Mouse (Mus musculus): Measurements from ENCODE around the gene Pacsin1. TPM values are rescaled to one million over a fixed set of nuclear protein-coding genes. Genes with fewer than 3 reads are reported as not detected.

The Pacsin1 gene
- polyA plus RNA-seq, 1 experiment from 2014 or later, result 2.6 TPM

DNA sequence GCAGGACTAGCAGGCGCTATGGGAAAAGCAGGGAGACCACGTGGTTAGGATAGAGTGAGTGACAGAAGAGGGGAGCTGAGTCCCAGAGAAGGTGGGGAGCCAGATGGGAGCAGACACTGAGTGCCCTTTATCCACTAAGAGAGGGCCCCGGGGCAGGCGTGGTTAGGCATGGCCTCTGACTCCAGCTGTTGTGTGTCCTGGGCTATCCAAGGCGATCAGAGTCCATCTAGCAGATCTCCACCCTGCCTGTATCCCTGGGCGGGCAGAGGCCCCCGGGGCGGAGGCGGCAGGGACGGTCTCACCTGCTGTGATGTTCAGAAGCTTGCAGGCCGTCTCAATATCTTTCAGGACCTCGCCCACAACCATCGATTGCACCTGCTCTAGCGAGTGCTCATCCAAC, 64.4 kb downstream of the Pacsin1 start:
- no peaks in the 10 kb centered on the region for H3K27me3 ChIP-seq (replicated peaks)
- ATAC-seq, result peak; percentile 69
- H3K4me2 ChIP-seq (replicated peaks), result 0 out of 2 replicates have a peak overlapping the region, but pooled peaks have one; percentile 6
- WGBS, result 46% methylated on average over 14 of the region's 14 CpGs
- H3K9me3 ChIP-seq, result no peaks in the 10 kb centered on the region
- no peaks in the 10 kb centered on the region for H3K36me3 ChIP-seq
- no peak overlapping the region for H3K9ac ChIP-seq
- H3K27ac ChIP-seq, result no peak overlapping the region
- H3K4me1 ChIP-seq (replicated peaks), result peaks cover 21% of the 10 kb centered on the region
- no peak overlapping the region for H3K4me3 ChIP-seq (replicated peaks)

DNA sequence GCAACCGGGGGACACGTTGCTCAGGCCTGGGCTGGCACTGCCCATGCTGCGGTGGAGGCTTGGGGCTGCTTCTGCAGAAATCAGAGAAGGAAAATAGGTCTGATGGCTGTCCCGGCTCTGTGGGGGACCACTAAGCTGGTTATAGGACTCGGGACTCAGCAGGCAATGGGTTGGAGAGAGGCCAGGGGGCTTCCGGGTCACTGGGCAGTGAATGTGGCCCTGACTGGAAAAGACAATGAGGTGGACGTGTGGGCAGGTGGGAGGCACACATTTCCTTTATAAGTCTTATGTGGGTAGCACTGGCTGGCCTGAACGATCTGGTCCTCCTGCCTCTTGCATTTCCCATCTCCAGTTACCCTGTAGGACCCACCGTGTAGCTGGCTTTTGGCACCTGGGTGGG, 65.0 kb downstream of the Pacsin1 start:
- H3K9ac ChIP-seq, result no peak overlapping the region
- no peak overlapping the region for H3K27ac ChIP-seq
- H3K4me3 ChIP-seq (replicated peaks), result no peak overlapping the region
- no peak for ATAC-seq
- H3K4me1 ChIP-seq (replicated peaks), result peaks cover 25% of the 10 kb centered on the region
- no peaks in the 10 kb centered on the region for H3K36me3 ChIP-seq
- 72% methylated on average over 9 of the region's 9 CpGs for WGBS
- H3K4me2 ChIP-seq (replicated peaks), result no peak overlapping the region
- H3K27me3 ChIP-seq (replicated peaks), result no peaks in the 10 kb centered on the region
- no peaks in the 10 kb centered on the region for H3K9me3 ChIP-seq

DNA sequence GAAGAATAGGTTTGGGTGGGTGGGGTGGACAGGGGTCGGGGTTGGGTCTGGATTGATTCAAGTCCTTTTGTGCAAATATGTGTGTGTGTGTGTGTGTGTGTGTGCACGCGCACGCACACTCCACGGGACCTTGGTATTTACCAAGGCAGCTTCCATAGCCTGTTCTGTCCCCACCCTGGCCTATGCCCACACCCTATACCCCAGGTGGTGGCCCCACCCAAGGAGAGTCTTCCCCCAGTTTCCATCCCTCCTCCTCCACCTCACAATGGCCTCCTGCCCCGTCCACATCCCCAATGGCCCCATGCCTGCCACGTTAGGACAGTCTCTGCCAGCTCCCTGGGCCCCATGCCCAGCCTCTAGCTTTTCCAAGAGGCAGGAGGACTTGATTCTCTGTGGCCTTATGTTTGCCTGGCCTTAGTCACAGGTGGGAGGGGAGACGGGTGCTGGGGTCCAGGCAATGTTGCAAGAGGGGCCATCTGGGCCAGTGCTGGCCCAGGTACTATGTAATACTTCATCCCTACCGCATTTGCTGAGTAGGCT, 65.9 kb downstream of the Pacsin1 start:
- H3K4me1 ChIP-seq (replicated peaks), result peaks cover 30% of the 10 kb centered on the region
- H3K4me2 ChIP-seq (replicated peaks), result no peak overlapping the region
- no peaks in the 10 kb centered on the region for H3K36me3 ChIP-seq
- H3K9ac ChIP-seq, result no peak overlapping the region
- H3K27ac ChIP-seq, result no peak overlapping the region
- H3K9me3 ChIP-seq, result no peaks in the 10 kb centered on the region
- ATAC-seq, result no peak
- no peaks in the 10 kb centered on the region for H3K27me3 ChIP-seq (replicated peaks)
- WGBS, result 72% methylated on average over 9 of the region's 9 CpGs
- H3K4me3 ChIP-seq (replicated peaks), result no peak overlapping the region

DNA sequence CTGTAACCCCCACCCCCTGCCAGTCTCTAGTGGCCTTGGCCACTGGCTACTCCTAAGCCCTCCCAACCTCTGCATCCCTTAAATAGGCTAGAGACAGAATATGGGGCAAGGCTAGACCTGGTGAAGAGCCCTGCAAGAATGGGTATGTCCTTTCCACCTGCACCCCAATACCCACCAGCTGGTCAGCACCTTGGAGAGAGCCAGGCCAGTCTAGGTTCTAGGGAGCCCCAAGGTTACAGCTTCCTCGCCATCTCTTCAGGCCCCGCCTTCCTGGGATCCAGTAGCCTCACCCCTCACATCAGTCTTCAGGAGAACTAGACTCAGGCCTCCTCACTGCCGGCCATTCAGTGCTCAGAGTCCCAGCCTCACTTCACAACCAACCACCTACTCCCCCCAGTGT, 69.0 kb downstream of the Pacsin1 start:
- no peak overlapping the region for H3K9ac ChIP-seq
- H3K4me2 ChIP-seq (replicated peaks), result no peak overlapping the region
- 30% methylated on average over 3 of the region's 3 CpGs for WGBS
- H3K27me3 ChIP-seq (replicated peaks), result no peaks in the 10 kb centered on the region
- H3K36me3 ChIP-seq, result no peaks in the 10 kb centered on the region
- no peaks in the 10 kb centered on the region for H3K9me3 ChIP-seq
- peaks cover 24% of the 10 kb centered on the region for H3K4me1 ChIP-seq (replicated peaks)
- no peak for ATAC-seq
- H3K4me3 ChIP-seq (replicated peaks), result no peak overlapping the region
- H3K27ac ChIP-seq, result no peak overlapping the region

DNA sequence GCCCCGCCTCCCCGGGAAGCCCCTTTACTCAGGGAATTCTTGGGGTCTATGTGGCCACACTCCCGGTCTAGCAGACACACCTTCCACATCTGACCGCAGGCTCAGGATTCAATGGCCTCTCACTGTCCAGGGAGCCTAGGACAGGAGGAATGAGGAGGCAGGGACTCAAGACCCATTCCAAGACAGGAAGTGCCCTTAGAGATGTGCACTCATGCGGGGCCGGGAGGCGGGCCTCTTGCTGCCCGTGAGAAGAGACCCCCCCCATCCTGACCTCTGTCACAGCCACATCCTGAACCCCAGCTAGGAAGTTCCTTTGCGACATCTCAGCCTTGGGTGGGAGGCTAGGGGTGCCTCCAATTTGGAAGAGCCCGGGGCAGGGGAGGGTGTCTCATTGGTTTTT, 69.7 kb downstream of the Pacsin1 start:
- Histone ChIP-seq H3K36me3 (no peaks in the 10 kb centered on the region), H3K4me3 (replicated peaks) (no peak overlapping the region), H3K4me2 (replicated peaks) (peak overlapping the region; percentile 26; the same call in 1 of the 2 replicates), H3K27ac (no peak overlapping the region), H3K9ac (no peak overlapping the region), H3K9me3 (no peaks in the 10 kb centered on the region), H3K4me1 (replicated peaks) (peaks cover 19% of the 10 kb centered on the region), H3K27me3 (replicated peaks) (no peaks in the 10 kb centered on the region)
- WGBS, result 35% methylated on average over 10 of the region's 10 CpGs
- no peak for ATAC-seq

DNA sequence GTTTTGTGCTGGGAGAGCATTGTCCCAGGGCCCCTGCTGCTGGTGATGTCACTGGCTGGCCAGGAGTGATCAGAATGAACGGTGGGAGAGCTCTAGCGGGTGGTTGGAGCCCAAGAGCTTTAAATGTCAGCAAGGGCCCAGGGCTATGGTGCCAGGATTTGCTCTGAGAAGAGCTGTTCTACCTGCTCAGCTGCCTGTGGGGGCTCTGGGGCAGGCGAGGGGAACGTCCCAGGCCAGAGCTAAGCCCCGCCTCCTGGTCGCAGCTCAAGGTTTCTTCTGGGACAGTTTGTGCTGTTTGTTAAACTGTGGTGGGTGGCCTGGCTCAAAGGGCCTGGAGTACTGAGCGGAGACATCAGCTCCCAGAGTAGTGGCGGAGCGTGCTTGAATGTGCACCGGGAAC, 70.1 kb downstream of the Pacsin1 start:
- Histone ChIP-seq H3K4me2 (replicated peaks) (peak overlapping the region; percentile 26), H3K9me3 (no peaks in the 10 kb centered on the region), H3K36me3 (no peaks in the 10 kb centered on the region), H3K27me3 (replicated peaks) (no peaks in the 10 kb centered on the region), H3K9ac (no peak overlapping the region), H3K4me1 (replicated peaks) (peaks cover 19% of the 10 kb centered on the region), H3K4me3 (replicated peaks) (no peak overlapping the region), H3K27ac (no peak overlapping the region)
- 20% methylated on average over 10 of the region's 10 CpGs for WGBS
- ATAC-seq, result no peak

DNA sequence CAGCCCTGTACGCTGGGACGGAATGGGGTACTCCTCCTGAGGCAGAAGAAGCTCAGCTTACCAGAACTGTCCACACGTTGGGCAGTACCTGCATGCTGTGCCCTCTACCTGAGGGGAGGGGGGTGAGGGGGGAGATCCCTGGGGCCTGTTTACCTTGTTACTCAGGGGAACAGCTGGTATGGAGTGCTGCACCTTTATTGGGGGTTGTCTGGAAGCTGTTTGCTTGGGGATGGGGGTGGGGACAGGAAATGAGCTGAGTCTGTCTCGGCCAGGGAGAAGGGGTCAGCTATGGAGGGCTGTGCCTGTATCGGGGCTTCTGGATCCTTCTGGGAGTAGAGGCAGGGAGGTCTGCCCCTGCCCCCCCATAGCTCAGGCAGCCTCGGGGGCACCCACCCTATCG, 71.2 kb downstream of the Pacsin1 start:
- no peak overlapping the region for H3K27ac ChIP-seq
- peaks cover 19% of the 10 kb centered on the region for H3K4me1 ChIP-seq (replicated peaks)
- H3K9ac ChIP-seq, result no peak overlapping the region
- no peaks in the 10 kb centered on the region for H3K9me3 ChIP-seq
- whole genome bisulfite sequencing, result 33% methylated on average over 7 of the region's 7 CpGs
- peak; percentile 52; the same call in 1 of the 2 replicates for ATAC-seq
- no peak overlapping the region for H3K4me2 ChIP-seq (replicated peaks)
- no peaks in the 10 kb centered on the region for H3K27me3 ChIP-seq (replicated peaks)
- no peak overlapping the region for H3K4me3 ChIP-seq (replicated peaks)
- H3K36me3 ChIP-seq, result no peaks in the 10 kb centered on the region

DNA sequence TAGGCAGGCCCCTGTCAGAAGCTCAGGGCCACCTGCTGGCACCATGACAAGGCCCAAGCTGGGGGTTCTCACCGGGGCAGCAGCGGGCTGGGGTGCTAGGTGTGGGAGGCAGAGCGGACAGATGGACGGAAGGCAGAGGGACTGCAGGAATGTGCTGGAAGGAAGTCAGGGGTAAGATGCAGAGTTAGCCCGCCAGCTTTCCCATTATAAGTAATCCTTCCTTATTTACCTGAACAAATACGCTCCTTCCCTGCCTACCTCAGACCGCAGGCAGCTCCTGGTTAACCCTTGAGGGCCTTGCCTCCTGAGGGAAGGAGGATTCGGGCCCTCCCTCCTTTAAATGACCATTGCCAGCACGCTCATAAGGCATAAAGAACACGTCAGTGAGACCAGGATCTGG, 73.5 kb downstream of the Pacsin1 start, which contains the start of gene Spdef:
TSS of gene Spdef (minus strand) at position 186 of the 400 bp plus-strand sequence.
- WGBS, result 53% methylated on average over 10 of the region's 10 CpGs
- H3K36me3 ChIP-seq, result no peaks in the 10 kb centered on the region

DNA sequence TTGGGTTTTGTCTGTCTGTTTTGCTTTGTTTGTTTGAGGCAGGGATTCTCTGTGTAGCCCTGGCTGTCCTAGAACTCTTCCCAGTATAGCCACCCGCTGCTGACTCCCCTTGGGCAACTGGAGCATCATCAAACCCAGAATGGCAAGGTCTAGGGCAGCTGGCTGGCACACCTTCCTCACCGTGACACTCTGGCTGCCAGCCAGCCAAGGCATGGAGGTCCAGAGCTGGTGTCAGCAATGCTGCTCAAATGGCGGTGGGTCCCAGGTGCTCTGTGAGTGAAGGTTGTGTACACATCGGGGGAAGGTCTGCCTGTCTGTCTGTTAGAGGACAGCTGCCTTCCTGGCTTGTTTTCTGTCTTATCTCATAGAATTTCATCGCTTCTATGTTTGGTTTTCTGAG, 76.8 kb downstream of the Pacsin1 start:
- Histone ChIP-seq H3K27ac (no peak overlapping the region), H3K27me3 (replicated peaks) (no peaks in the 10 kb centered on the region), H3K36me3 (no peaks in the 10 kb centered on the region), H3K4me3 (replicated peaks) (no peak overlapping the region), H3K4me2 (replicated peaks) (no peak overlapping the region), H3K4me1 (replicated peaks) (peaks cover 14% of the 10 kb centered on the region; the same call in 1 of the 2 replicates), H3K9me3 (no peaks in the 10 kb centered on the region), H3K9ac (no peak overlapping the region)
- no peak for ATAC-seq
- WGBS, result 61% methylated on average over 5 of the region's 5 CpGs

More for the DNA sequence above, 73.5 kb downstream of the Pacsin1 start, which contains the start of gene Spdef:
- Histone ChIP-seq H3K4me2 (replicated peaks) (no peak within 1 kb of the TSS), H3K9ac (no peak within 1 kb of the TSS), H3K4me3 (replicated peaks) (peak within 1 kb of the TSS; percentile 6), H3K27me3 (replicated peaks) (no peaks in the 10 kb centered on the region), H3K4me1 (replicated peaks) (peaks cover 19% of the 10 kb centered on the region), H3K27ac (0 out of 2 replicates have a peak within 1 kb of the TSS, but pooled peaks have one; percentile 15), H3K9me3 (no peaks in the 10 kb centered on the region)
- ATAC-seq, result no peak

DNA sequence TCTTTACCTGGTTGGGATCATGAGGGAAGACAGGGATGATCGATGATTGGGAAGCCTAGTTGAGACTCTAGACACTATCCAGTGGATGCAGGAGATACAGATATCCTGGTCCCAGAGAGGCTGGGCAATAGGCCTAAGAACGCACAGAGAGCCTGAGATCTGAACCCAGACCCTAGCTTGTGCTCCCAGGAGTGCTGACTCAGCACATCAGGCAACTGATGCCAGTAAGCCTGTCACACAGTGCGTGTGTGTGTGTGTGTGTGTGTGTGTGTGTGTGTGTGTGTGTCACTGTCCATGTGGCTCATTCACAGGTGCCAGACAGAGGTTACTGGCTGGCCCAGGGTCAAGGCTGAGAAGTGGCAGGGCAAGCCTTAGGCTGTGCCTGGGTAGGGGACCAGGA, 77.4 kb downstream of the Pacsin1 start:
- Histone ChIP-seq H3K4me3 (replicated peaks) (no peak overlapping the region), H3K36me3 (no peaks in the 10 kb centered on the region), H3K9me3 (no peaks in the 10 kb centered on the region), H3K4me1 (replicated peaks) (peaks cover 14% of the 10 kb centered on the region; the same call in 1 of the 2 replicates), H3K9ac (no peak overlapping the region), H3K27me3 (replicated peaks) (no peaks in the 10 kb centered on the region), H3K4me2 (replicated peaks) (no peak overlapping the region), H3K27ac (no peak overlapping the region)
- WGBS, result 79% methylated on average over 3 of the region's 3 CpGs
- ATAC-seq, result no peak

DNA sequence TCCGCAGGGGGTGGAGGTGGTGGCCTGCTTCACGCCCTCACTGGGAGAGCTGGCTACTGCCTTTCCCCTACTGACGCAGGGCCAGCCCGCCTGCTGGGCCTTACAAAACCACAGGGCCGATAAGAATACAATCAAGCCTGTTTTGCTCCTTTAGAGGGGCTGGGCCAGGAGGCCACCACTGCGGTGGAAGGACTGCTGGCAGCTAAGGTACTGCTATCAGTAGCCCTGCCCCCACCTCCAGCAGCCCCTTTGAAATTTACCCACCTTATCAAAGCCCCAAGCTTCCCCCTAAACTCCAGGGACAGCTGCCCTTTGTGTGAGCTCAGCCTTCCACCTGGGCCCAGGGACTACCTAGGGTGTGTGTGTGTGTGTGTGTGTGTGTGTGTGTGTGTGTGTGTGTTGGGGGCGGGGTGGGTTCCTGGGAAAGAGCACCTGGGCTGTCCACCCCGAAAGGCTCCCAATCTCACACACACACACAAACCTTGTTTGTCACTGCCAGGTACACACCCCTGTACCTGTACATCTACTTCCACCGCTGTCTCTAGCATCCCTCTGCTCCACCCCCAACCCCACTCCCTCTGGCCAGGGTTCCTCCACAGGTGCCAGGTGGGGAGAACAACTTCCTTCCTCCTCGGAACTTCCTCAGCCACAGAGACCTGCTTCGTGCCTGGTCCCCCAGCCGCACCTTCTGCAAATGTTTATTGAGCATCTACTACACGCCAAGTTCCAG, 79.2 kb downstream of the Pacsin1 start:
- peaks cover 12% of the 10 kb centered on the region; the same call in 1 of the 2 replicates for H3K4me1 ChIP-seq (replicated peaks)
- H3K9ac ChIP-seq, result no peak overlapping the region
- no peaks in the 10 kb centered on the region for H3K9me3 ChIP-seq
- H3K27ac ChIP-seq, result no peak overlapping the region
- H3K4me2 ChIP-seq (replicated peaks), result no peak overlapping the region; the same call in 1 of the 2 replicates
- H3K27me3 ChIP-seq (replicated peaks), result no peaks in the 10 kb centered on the region
- H3K36me3 ChIP-seq, result no peaks in the 10 kb centered on the region
- WGBS, result 20% methylated on average over 13 of the region's 13 CpGs
- H3K4me3 ChIP-seq (replicated peaks), result no peak overlapping the region
- ATAC-seq, result peak; percentile 67

DNA sequence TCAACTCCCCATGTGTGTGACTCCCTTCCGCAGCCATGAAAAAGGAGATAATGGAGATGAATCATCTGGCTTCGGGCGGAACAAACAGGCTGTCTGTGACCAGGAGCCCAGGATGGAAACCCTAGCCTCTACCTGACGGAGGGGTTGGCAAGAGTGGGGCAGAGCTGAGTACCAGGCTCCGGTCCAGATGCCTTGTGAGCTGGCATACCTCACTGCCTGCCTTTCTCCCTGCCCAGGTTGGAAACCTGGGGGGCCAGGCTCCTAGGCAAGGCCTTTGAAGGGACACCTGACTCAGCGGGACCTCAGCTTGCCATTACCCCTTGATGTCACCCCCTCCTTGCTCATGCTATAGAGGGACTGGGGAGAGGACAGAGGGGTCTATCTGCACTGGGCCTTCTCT, 85.7 kb downstream of the Pacsin1 start:
- ATAC-seq, result no peak
- H3K36me3 ChIP-seq, result no peaks in the 10 kb centered on the region
- 89% methylated on average over 6 of the region's 6 CpGs for WGBS

DNA sequence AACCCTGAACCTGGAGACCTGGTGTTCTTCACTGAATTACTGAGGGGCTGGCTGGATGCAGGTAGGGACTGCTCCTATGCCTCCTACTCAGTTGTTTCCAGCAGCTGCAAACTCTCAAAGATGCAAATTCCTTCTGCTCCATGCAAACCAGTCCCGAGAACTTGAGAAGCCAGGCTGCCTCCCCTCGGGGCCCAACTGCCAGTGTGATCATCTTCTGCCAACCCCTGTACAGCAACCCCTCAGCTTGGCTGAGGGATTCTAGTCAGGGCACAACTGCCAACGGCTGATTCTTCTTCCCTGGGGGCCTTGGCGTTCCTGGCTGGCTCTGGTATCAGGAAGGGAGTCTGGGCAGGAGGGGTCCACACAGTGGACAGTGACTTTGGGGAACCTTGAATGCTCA, 91.1 kb downstream of the Pacsin1 start:
- Histone ChIP-seq H3K36me3 (no peaks in the 10 kb centered on the region), H3K4me2 (replicated peaks) (no peak overlapping the region), H3K9me3 (no peaks in the 10 kb centered on the region), H3K9ac (no peak overlapping the region), H3K27me3 (replicated peaks) (no peaks in the 10 kb centered on the region), H3K27ac (no peak overlapping the region), H3K4me3 (replicated peaks) (no peak overlapping the region), H3K4me1 (replicated peaks) (no peaks in the 10 kb centered on the region)
- 52% methylated on average over 4 of the region's 4 CpGs for WGBS
- no peak for ATAC-seq

More for the DNA sequence above, 85.7 kb downstream of the Pacsin1 start:
- no peak overlapping the region for H3K9ac ChIP-seq
- no peak overlapping the region for H3K4me3 ChIP-seq (replicated peaks)
- H3K9me3 ChIP-seq, result no peaks in the 10 kb centered on the region
- no peak overlapping the region for H3K27ac ChIP-seq
- H3K4me1 ChIP-seq (replicated peaks), result no peaks in the 10 kb centered on the region
- H3K4me2 ChIP-seq (replicated peaks), result no peak overlapping the region
- H3K27me3 ChIP-seq (replicated peaks), result no peaks in the 10 kb centered on the region

Data from intestine, embryonic 15.5 days (tissue).